Mouse (Mus musculus): ENCODE results near the gene Med27.

Gene Med27

DNA sequence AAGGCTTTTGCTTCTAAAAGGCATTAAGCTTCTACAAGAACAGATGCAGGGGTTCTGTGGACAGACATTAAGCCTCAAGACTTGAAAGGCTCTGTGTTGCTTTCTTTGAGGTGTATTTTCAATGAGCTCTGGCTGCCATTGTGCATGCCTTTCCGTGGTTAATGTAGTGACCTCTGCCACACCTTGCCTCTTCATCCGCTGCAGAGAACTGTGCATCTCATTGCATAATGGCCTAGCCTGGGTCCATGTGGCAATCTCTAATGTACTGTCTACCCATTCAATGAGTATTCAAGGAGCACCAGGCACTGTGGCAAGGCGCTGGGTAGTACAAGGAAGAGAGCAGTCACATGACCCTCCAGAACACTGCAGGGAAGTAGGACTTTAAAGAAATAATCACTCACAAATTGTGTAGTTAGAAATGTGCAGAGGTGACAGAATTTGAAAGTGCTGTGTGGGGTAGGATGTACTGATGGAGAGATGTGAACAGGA, 119.1 kb downstream of the Med27 start:
- DNase-seq (ENCODE audit: low read depth in 2 of 2, low spot score in 2 of 2) = no peak

- DNase-seq (ENCODE audit: low read depth in 2 of 2, low spot score in 2 of 2) = no peak
Measured at GRCm38 (mm10) chr2:29466396-29466795, 119.8 kb downstream of the Med27 start.

DNA sequence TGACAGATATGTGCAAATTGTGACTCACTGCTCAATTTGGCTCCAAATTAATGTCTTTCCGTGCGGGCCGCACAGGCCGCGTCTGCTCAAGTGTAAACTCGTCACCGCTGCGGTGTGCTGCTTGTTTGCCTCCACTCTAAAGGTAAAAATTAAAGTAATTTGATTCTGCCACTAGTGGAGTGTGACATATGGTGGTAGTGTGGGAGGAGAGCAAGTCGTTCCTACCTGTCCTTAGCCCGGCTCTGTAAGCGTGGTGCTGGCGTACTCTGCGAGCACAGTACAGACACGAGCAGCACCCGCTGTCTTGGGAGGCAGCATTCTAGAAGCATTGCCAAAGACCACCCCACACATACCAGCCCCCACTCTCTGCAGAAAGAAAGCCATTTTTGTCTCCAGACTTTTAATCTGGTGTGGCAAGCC, 121.9 kb downstream of the Med27 start:
- no peak for DNase-seq (ENCODE audit: low read depth in 2 of 2, low spot score in 2 of 2)

DNA sequence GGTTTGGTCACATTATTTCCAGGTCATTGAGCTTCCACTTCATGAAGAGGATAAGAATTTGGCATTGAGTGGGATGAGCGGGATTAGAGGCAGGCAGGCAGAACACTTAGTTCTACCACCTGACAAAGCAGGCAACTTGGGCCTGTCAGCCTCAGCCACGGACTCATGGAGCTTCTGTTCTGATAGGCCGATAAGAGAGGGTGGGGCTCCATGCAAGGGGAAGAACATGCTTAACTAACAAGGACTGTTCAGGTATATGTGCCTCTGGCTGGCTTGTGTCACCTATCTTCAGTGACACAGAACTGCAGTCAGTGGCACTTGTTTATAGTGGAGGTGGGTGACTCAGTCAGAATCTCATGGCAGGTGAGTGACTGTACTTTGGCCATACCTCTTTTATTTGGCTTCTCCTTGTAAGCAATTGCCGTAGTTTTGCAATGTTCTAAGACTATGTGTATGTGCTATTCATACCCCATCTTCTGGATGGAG, 126.4 kb downstream of the Med27 start:
- DNase-seq (ENCODE audit: low read depth in 2 of 2, low spot score in 2 of 2) = no peak

- DNase-seq (ENCODE audit: low read depth in 2 of 2, low spot score in 2 of 2) = no peak
Measured at GRCm38 (mm10) chr2:29473907-29474306, 127.3 kb downstream of the Med27 start.

- no peak for DNase-seq (ENCODE audit: low read depth in 2 of 2, low spot score in 2 of 2)
Measured at GRCm38 (mm10) chr2:29476702-29477101, 130.1 kb downstream of the Med27 start.

DNA sequence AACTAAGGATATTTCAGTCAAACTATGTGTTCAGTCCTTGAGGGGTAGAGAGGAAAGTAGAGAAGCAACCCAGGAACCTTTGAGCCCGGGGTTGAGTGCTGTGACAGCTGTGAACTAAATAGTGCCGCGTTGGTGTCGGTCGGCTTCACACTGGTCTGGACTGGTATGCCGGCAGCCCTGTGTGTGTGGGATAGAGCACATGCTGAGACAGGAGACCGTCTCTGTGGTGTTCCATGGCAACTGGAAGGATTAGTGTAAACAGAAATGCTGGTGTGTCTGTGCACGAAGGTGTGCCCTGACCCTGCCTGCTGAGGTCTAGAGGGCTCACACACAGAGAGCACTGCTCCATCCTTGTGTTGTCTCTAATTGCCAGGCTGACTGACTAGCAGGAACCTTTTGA, 135.2 kb downstream of the Med27 start:
- no peak for DNase-seq (ENCODE audit: low read depth in 2 of 2, low spot score in 2 of 2)

DNA sequence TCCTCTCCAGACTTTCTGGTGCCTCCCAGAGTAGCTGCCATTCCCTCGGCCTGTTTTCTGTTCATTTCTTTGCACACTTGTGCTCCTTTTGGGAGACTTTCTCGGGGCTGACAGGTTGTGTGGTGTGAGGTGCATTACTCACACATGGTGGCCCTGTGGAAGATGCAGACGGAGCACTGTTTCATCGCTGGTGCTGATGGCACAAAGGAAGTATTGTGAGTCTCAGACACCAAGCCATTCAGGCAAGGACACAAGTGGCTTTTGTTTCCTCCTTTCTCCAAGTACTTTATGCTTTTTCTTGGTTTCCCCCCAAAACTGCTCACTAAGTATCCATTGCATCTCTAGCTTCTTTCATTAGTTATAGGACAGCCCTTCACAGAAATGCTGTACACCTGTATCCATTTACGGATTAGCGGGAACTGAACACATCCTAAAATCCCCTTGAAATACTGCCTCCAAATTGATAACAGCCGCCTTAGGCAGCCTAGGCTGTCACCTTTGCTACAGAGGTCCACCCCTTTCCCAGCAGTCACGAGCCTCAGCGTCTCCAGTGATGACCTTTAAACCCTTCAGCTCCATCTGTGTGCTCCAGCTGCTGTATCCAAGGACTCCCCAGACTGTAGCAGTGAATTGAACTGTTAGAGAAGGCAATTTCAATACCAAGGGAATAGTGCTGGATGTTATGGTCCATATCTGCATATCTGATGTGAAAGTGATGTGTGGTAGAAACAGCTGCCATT, 136.5 kb downstream of the Med27 start:
- DNase-seq (ENCODE audit: low read depth in 2 of 2, low spot score in 2 of 2) = no peak

DNA sequence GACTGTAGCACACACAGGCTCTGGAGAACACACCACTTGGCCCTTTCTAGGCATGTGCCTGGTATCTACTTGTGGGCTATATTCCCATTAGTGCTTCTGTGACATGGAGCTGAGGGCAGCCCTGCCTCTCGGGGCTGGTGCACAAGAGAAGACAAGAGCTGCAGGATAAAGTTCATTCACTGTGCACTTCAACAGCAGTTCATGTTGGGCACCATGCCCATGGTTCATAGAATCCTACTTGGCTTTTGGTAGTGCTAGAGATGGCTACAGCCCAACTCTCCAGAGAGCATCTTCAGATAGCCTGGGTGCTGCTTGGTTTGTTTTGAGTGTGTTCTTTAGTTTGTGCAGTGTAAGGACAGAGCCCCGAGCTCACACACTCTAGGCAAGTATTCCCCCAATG, 138.9 kb downstream of the Med27 start:
- DNase-seq (ENCODE audit: low read depth in 2 of 2, low spot score in 2 of 2) = no peak

GRCm38 (mm10) chr2:29486491-29486890, 139.9 kb downstream of the Med27 start:
- DNase-seq (ENCODE audit: low read depth in 2 of 2, low spot score in 2 of 2) = no peak

- no peak for DNase-seq (ENCODE audit: low read depth in 2 of 2, low spot score in 2 of 2)
Measured at GRCm38 (mm10) chr2:29487652-29488051, 141.0 kb downstream of the Med27 start.

DNA sequence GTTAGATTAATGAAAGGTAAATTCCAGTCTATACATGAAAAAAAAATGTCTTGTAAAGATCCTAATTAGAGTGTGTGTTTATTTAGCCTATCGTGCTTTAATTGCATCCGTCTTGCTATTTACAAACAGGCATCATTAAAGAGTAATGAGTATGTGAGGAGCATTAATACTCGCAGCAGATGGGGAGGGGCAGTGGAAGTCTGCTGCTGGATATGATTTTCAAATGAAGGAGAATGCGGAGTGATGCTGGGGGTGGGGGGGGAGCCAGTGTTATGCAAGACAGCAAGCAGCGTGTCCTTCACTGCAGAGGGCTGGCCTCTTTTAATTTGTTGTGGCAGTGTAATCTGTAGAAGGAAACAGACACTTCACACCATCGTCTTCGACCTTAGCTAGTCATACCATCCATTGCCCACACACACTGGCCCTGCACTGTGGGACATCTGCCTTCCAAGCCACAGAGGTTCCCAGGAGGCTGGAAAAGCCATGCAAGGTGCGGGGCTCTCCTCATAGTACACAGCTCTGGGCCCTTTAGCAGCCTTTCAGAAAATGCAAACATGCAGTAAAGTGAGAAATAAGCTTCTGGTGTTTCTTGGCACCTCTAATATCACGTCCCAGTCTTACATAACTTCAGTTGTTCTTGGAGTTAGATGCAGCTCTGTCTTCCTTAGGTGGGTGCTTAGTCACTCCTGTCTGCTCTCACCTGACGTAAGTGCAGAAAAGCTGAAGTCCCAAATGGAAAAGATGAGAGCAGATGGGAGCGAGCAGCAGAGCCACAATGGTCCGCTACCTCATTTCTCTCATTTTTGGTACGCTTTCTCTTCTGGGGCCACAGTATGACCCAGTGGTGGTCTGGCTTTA, 142.0 kb downstream of the Med27 start:
- no peak for DNase-seq (ENCODE audit: low read depth in 2 of 2, low spot score in 2 of 2)

- no peak for DNase-seq (ENCODE audit: low read depth in 2 of 2, low spot score in 2 of 2)
Measured at GRCm38 (mm10) chr2:29491656-29492055, 145.0 kb downstream of the Med27 start.

- DNase-seq (ENCODE audit: low read depth in 2 of 2, low spot score in 2 of 2) = no peak
Measured at GRCm38 (mm10) chr2:29493396-29494031, 146.9 kb downstream of the Med27 start.

- no peak for DNase-seq (ENCODE audit: low read depth in 2 of 2, low spot score in 2 of 2)
Measured at GRCm38 (mm10) chr2:29495271-29495670, 148.7 kb downstream of the Med27 start.

- DNase-seq (ENCODE audit: low read depth in 2 of 2, low spot score in 2 of 2) = no peak
Measured at GRCm38 (mm10) chr2:29500601-29501350, 154.2 kb downstream of the Med27 start.

- DNase-seq (ENCODE audit: low read depth in 2 of 2, low spot score in 2 of 2) = no peak
Measured at GRCm38 (mm10) chr2:29501381-29501780, 154.8 kb downstream of the Med27 start.

- no peak for DNase-seq (ENCODE audit: low read depth in 2 of 2, low spot score in 2 of 2)
Measured at GRCm38 (mm10) chr2:29504848-29505247, 158.2 kb downstream of the Med27 start.

GRCm38 (mm10) chr2:29506411-29506810, 159.8 kb downstream of the Med27 start:
- no peak for DNase-seq (ENCODE audit: low read depth in 2 of 2, low spot score in 2 of 2)

DNA sequence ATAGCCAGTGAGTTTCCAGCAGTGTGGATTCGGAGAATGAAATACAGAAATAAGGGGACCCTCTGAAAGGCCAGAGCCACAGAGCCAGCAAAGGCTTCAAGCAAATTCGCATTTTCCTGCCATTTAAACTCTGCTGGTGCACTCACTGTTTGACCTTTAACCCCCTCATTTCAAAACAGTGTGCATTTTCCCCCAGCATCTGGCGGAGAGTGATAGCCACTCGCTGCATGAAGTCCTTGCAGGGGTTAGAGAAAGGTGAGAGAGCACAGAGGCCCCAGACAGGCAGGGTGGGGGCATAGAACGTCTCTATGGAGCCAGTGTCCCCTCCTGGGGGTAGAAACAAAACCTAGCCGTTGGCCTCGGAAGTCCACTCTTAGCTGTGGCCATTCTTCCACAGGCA, 166.5 kb downstream of the Med27 start:
- DNase-seq (ENCODE audit: low read depth in 2 of 2, low spot score in 2 of 2) = no peak

DNA sequence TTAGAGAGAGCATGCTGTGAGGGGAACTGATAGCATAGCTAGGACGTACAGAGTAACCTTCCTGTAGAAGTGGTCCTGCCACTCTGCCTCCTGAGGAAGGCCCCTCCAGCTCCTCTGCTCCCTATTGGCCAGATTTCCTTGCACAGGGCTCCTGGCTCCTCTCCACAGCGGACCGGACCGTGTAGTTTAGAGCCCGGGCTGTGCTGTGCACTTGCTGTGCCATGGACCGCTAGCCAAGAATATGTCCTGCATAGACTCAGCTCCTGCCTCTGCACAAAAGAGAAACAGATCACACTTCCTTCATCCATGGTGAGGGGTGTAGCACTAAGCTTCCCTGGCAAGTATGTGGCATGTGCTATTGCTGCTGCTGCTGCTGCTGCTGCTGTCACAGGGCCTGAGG, 168.2 kb downstream of the Med27 start:
- DNase-seq (ENCODE audit: low read depth in 2 of 2, low spot score in 2 of 2) = no peak

Measured in CD8-positive naive resting alpha-beta T cell, adult 2 months (primary cell).